Mouse (Mus musculus) forebrain, embryonic 15.5 days (tissue): ENCODE results near the gene Pvr. TPM values are rescaled to one million over a fixed set of nuclear protein-coding genes. Genes with fewer than 3 reads are reported as not detected.

Experiments
- ATAC-seq: fragments of 200-750 bp; cut with Nextera tagmentation; replicated peaks from 2 replicates; pipeline ENCODE4 v1.8.0; 2017; ENCODE audit warnings: mild to moderate bottlenecking, moderate TSS enrichment, moderate library complexity
- H3K27ac ChIP-seq: fragments of 300-500 bp; sonication (generic); replicated peaks from 2 replicates; pipeline ENCODE4 v1.5.1; 2015; ENCODE audit warnings: mild to moderate bottlenecking, inconsistent platforms
- H3K27me3 ChIP-seq: fragments of 300-500 bp; sonication (generic); 2 replicates; pipeline ENCODE4 v1.6.1; 2015; ENCODE audit warnings: inconsistent platforms
- H3K36me3 ChIP-seq: fragments of 300-500 bp; sonication (generic); 2 replicates; pipeline ENCODE4 v1.6.1; 2015; ENCODE audit warnings: mild to moderate bottlenecking, inconsistent platforms
- H3K4me1 ChIP-seq: fragments of 300-500 bp; sonication (generic); 2 replicates; pipeline ENCODE4 v1.6.1; 2015; ENCODE audit warnings: inconsistent platforms
- H3K4me2 ChIP-seq: fragments of 300-500 bp; sonication (generic); replicated peaks from 2 replicates; pipeline ENCODE4 v1.6.1; 2015; ENCODE audit warnings: mild to moderate bottlenecking, inconsistent platforms
- H3K4me3 ChIP-seq: fragments of 300-500 bp; sonication (generic); 2 replicates; pipeline ENCODE4 v1.5.1; 2015; ENCODE audit warnings: mild to moderate bottlenecking, inconsistent platforms
- H3K9ac ChIP-seq: fragments of 300-500 bp; sonication (generic); replicated peaks from 2 replicates; pipeline ENCODE4 v1.6.1; 2015; ENCODE audit warnings: mild to moderate bottlenecking, inconsistent platforms
- H3K9me3 ChIP-seq: fragments of 300-500 bp; sonication (generic); 2 replicates; pipeline ENCODE4 v1.6.1; 2016; ENCODE audit warnings: inconsistent platforms
- WGBS: fragments of 180-500 bp; shearing (Covaris S2); methylation state at CpG from one replicate; pipeline ENCODE4 v1.1.7; 2015; ENCODE audit warnings: mixed read lengths; 5-methylcytosine and 5-hydroxymethylcytosine counted together
- polyA plus RNA-seq: library from polyadenylated mRNA; unstranded; fragments of >200 nt; fragmentation: Nextera tagmentation; extraction: Ambion mirVana; gene quantifications from 2 replicates; pipeline ENCODE4 v1.2.1, GENCODE M21; 2015

Gene Pvr
- polyA plus RNA-seq, 1 experiment from 2014 or later, result 7.3 TPM

DNA sequence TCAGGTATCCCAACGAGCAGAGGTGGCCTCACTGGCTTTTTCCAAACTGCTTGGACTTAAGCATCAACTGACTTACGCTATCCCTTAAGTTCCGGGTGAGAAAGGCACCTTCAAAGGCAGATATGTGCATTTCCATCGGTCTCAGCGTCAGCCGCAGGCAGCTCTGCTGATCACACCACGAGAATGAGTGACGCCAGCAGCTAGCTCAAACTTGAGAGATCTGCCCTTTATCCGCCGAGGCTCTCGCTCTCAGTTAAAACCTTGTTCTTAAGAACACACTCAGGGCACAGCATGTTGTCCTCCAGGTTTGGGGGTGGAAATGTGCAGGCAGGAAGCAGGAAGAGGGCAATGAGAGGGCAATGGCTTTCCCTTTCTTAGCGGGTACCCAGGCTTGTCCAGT is 28.0 kb upstream of the Pvr start:
- Histone ChIP-seq H3K27ac (no peak overlapping the region), H3K36me3 (no peaks in the 10 kb centered on the region), H3K9ac (no peak overlapping the region), H3K9me3 (no peaks in the 10 kb centered on the region), H3K27me3 (no peaks in the 10 kb centered on the region), H3K4me1 (no peaks in the 10 kb centered on the region), H3K4me2 (no peak overlapping the region), H3K4me3 (no peak overlapping the region)
- ATAC-seq, result no peak
- WGBS, result 86% methylated on average over 12 of the region's 12 CpGs

DNA sequence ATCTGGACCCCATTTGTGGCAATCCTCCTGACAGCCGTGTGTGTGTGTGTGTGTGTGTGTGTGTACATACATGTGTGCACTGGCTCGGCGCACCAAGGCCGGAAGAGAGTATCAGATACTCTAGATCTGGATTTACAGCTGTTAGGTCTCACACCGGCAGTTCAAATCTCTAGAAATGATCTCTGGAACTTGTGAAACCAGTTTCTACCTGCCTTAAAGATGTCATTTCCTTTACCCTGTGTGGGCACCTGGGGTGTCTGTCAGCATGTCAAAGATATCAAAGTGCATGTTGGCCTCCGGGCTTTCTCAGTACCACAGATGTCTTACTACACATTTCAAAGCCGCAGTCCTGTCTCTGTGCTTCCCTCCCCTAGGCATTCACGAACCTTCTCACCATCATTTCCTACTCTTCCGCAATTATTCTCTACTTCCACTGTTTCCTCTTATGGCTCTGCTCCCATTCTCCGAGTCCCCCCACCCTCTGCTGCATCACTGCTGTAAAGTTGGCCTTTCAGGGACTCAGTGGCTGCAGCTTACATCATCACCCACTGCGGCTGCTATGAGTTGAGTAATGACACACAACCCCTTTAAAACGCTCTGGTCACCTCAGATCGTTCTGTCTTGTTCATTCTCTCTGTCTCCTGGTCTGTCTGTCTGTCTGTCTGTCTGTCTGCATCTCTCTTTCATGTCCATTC is 25.0 kb upstream of the Pvr start:
- no peaks in the 10 kb centered on the region for H3K27me3 ChIP-seq
- H3K36me3 ChIP-seq, result no peaks in the 10 kb centered on the region
- H3K9ac ChIP-seq, result no peak overlapping the region
- H3K4me1 ChIP-seq, result no peaks in the 10 kb centered on the region
- no peak overlapping the region for H3K27ac ChIP-seq
- H3K9me3 ChIP-seq, result no peaks in the 10 kb centered on the region
- H3K4me3 ChIP-seq, result no peak overlapping the region
- ATAC-seq, result no peak
- WGBS, result 87% methylated on average over 13 of the region's 13 CpGs
- no peak overlapping the region for H3K4me2 ChIP-seq

DNA sequence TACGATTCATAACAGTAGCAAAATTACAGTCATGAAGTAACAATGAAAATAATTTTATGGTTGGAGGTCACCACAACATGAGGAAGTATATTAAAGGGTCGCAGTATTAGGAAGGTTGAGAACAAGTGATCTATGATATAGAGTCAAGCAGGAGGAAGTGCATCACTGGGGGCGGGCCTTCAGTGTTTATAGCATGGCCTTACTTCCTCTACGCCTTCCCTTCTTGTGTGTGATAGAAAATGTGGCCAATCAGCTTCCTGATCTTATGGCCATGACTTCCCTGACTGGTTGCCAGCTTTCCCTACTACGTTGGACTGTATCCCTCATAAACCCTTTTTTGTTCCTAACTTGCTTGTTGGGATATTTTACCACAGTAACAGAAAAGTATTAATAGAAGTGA is 24.2 kb upstream of the Pvr start:
- no peak overlapping the region for H3K4me2 ChIP-seq
- H3K9me3 ChIP-seq, result no peaks in the 10 kb centered on the region
- no peak overlapping the region for H3K4me3 ChIP-seq
- no peaks in the 10 kb centered on the region for H3K27me3 ChIP-seq
- no peak overlapping the region for H3K9ac ChIP-seq
- ATAC-seq, result no peak
- WGBS, result 92% methylated on average over 5 of the region's 5 CpGs
- no peak overlapping the region for H3K27ac ChIP-seq
- H3K36me3 ChIP-seq, result no peaks in the 10 kb centered on the region
- no peaks in the 10 kb centered on the region for H3K4me1 ChIP-seq

DNA sequence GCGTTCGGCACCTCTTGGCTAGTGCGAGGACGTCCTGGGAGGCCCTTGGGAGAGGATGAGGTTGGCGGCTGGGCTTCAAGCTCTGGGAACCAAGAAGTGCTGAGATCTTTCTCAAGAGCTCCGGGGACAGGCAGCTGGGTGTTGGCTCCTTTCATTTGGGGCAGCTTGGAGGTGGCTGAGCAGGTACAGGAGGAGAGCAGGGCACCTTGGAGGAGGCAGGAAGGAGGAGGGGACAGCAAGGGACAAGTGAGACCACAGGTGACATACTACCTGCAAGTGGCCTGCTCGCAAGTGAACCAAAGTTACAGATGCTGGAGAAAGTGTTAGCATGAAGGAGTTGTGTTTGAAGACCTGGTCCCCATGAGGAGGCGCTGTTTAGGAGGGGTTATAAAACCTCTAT is 23.7 kb upstream of the Pvr start:
- Histone ChIP-seq H3K4me1 (no peaks in the 10 kb centered on the region), H3K4me3 (no peak overlapping the region), H3K27me3 (no peaks in the 10 kb centered on the region), H3K9ac (no peak overlapping the region), H3K4me2 (no peak overlapping the region), H3K36me3 (no peaks in the 10 kb centered on the region), H3K9me3 (no peaks in the 10 kb centered on the region), H3K27ac (no peak overlapping the region)
- ATAC-seq, result no peak
- WGBS, result 94% methylated on average over 8 of the region's 8 CpGs

DNA sequence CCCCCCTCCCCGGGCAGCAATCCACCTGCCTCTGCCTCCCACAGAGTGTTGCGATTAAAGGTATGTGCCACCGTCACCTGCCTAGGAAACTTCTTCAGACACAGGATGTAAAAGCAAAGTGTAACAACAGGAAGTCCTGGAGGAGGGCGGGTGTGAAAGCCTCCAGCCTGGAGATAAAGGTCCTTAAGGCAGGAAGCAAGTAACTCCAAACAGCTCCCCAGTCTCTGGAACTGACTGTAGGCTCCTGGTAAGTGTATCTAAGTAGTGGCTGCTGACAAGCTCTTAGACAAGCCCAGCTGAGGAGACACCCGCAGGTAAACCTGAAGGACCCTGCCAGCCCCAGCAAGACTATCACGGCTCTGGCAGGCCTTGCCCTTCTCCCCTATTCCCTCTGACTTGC is 19.3 kb upstream of the Pvr start:
- ATAC-seq, result no peak

GRCm38 (mm10) chr7:19939555-19940235 is 18.7 kb upstream of the Pvr start:
- no peak overlapping the region for H3K4me3 ChIP-seq
- H3K27ac ChIP-seq, result no peak overlapping the region
- H3K36me3 ChIP-seq, result no peaks in the 10 kb centered on the region
- ATAC-seq, result no peak
- no peaks in the 10 kb centered on the region for H3K4me1 ChIP-seq
- H3K9me3 ChIP-seq, result no peaks in the 10 kb centered on the region
- H3K9ac ChIP-seq, result no peak overlapping the region
- H3K27me3 ChIP-seq, result no peaks in the 10 kb centered on the region
- no peak overlapping the region for H3K4me2 ChIP-seq
- 52% methylated on average over 12 of the region's 12 CpGs for WGBS

More for the DNA sequence above, 19.3 kb upstream of the Pvr start:
- 55% methylated on average over 5 of the region's 6 CpGs for WGBS
- Histone ChIP-seq H3K9ac (no peak overlapping the region), H3K4me3 (no peak overlapping the region), H3K27me3 (no peaks in the 10 kb centered on the region), H3K9me3 (no peaks in the 10 kb centered on the region), H3K27ac (no peak overlapping the region), H3K4me1 (no peaks in the 10 kb centered on the region), H3K4me2 (no peak overlapping the region), H3K36me3 (no peaks in the 10 kb centered on the region)

DNA sequence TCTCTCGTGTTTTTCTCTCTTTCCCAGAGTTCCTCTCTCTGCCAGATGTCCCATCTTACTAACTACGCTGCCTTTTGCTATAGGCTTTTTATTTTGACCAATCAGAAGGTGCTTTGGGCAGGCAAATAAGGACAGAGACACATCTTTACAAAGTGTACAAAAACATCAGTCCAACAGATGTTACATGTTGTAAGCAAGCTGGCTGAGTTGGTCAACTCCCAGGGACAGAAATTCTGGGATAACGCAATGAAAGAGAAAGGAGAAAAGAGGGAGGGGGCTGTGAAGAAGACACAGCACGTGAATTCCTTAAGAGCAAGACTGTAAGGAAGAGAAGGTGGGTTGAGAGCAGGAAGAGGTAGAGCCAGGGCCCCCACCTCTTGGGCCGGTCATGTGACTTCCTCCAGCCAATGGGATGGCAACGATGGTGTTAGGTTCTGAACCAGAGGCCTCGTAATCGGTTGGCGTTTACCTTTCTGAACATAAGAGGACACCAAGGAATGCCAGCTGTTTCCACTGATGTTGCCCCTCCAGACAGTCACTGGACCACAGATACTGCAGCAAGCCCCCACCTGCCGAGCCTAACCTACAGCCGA is 16.4 kb upstream of the Pvr start:
- no peak overlapping the region for H3K4me2 ChIP-seq
- no peaks in the 10 kb centered on the region for H3K9me3 ChIP-seq
- H3K4me1 ChIP-seq, result peaks cover 6% of the 10 kb centered on the region; the same call in 1 of the 2 replicates
- H3K27ac ChIP-seq, result no peak overlapping the region
- no peaks in the 10 kb centered on the region for H3K27me3 ChIP-seq
- ATAC-seq, result no peak
- H3K36me3 ChIP-seq, result no peaks in the 10 kb centered on the region
- H3K4me3 ChIP-seq, result no peak overlapping the region
- no peak overlapping the region for H3K9ac ChIP-seq
- WGBS, result 85% methylated on average over 11 of the region's 11 CpGs

- Histone ChIP-seq H3K9ac (no peak overlapping the region), H3K27me3 (no peaks in the 10 kb centered on the region), H3K4me1 (peaks cover 6% of the 10 kb centered on the region; the same call in 1 of the 2 replicates), H3K9me3 (no peaks in the 10 kb centered on the region), H3K36me3 (no peaks in the 10 kb centered on the region), H3K4me3 (no peak overlapping the region), H3K4me2 (no peak overlapping the region), H3K27ac (no peak overlapping the region)
- no peak for ATAC-seq
- 63% methylated on average over 6 of the region's 6 CpGs for WGBS
These were observed 15.0 kb upstream of the Pvr start for GRCm38 (mm10) chr7:19935961-19936360.

- H3K4me3 ChIP-seq, result no peak overlapping the region
- H3K27me3 ChIP-seq, result no peaks in the 10 kb centered on the region
These were observed 14.3 kb upstream of the Pvr start for GRCm38 (mm10) chr7:19935171-19935751.

DNA sequence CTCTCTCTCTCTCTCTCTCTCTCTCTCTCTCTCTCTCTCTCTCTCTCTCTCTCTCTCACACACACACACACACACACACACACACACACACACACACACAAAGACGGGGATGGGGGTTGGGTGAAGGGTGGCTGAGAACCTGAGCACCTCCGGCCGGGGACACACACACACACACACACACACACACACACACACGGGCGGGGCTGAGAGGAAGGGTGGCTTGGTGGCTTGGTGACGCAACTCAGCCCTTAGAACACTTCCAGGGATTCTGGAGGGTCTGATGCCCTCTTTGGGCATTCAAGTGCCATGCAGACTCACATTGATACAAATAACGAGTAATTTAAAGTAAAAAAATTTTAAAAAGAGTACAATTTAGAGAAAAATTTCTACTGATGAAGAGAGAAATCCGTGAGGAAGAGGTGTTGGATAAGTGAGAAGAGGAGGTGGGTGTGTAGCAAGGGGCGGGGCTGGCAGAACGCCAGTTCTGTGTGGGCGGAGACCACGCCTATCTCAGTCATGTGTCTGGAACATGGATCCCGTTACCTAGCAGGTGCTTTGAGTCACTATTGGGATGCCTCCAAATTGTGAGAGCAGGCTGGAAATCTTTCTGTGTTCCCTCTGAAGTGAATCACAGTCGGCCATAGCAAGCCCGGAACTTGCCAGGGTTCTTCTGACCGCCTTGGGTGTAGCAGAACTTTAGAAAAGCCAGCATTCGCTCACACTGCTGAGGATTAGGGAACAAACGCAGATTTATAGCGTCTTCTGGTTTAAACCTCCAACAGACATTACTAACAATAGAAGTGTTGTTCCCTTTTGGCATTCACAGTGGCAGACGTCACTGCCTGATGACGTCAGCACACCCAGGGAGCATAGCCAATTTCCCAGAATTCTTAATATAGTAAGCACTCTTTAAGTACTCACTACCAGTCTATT is 12.2 kb upstream of the Pvr start:
- Histone ChIP-seq H3K27me3 (no peaks in the 10 kb centered on the region), H3K4me1 (peaks cover 6% of the 10 kb centered on the region; the same call in 1 of the 2 replicates), H3K27ac (peak overlapping the region; percentile 67), H3K4me2 (peak overlapping the region; percentile 47), H3K9ac (no peak overlapping the region), H3K36me3 (no peaks in the 10 kb centered on the region), H3K4me3 (peak overlapping the region; percentile 36), H3K9me3 (no peaks in the 10 kb centered on the region)
- 19% methylated on average over 20 of the region's 21 CpGs for WGBS
- peak; percentile 78 for ATAC-seq

More at GRCm38 (mm10) chr7:19935171-19935751, 14.3 kb upstream of the Pvr start:
- no peak overlapping the region for H3K4me2 ChIP-seq
- ATAC-seq, result no peak
- no peak overlapping the region for H3K27ac ChIP-seq
- no peak overlapping the region for H3K9ac ChIP-seq
- H3K4me1 ChIP-seq, result peaks cover 6% of the 10 kb centered on the region; the same call in 1 of the 2 replicates
- WGBS, result 84% methylated on average over 20 of the region's 20 CpGs
- no peaks in the 10 kb centered on the region for H3K9me3 ChIP-seq
- H3K36me3 ChIP-seq, result no peaks in the 10 kb centered on the region

- H3K27me3 ChIP-seq, result no peaks in the 10 kb centered on the region
- peak overlapping the region; percentile 23; the same call in 1 of the 2 replicates for H3K4me2 ChIP-seq
- H3K9ac ChIP-seq, result no peak overlapping the region
- no peaks in the 10 kb centered on the region for H3K36me3 ChIP-seq
- H3K9me3 ChIP-seq, result no peaks in the 10 kb centered on the region
- H3K27ac ChIP-seq, result no peak overlapping the region
- no peak overlapping the region for H3K4me3 ChIP-seq
- H3K4me1 ChIP-seq, result peaks cover 6% of the 10 kb centered on the region; the same call in 1 of the 2 replicates
- peak; percentile 36; the same call in 1 of the 2 replicates for ATAC-seq
- 28% methylated on average over 13 of the region's 13 CpGs for WGBS
These were observed 11.3 kb upstream of the Pvr start for GRCm38 (mm10) chr7:19932133-19932876.
